Mouse (Mus musculus): Measurements from ENCODE around the gene Bnip3. TPM values are rescaled to one million over a fixed set of nuclear protein-coding genes. Genes with fewer than 3 reads are reported as not detected.

Gene Bnip3
- polyA plus RNA-seq (2014; fragmentation: Illumina TruSeq; extraction: RNeasy Lipid Tissue Mini Kit (QIAGEN cat#74804); ENCODE audit: low read depth, low replicate concordance), result 429 TPM

DNA sequence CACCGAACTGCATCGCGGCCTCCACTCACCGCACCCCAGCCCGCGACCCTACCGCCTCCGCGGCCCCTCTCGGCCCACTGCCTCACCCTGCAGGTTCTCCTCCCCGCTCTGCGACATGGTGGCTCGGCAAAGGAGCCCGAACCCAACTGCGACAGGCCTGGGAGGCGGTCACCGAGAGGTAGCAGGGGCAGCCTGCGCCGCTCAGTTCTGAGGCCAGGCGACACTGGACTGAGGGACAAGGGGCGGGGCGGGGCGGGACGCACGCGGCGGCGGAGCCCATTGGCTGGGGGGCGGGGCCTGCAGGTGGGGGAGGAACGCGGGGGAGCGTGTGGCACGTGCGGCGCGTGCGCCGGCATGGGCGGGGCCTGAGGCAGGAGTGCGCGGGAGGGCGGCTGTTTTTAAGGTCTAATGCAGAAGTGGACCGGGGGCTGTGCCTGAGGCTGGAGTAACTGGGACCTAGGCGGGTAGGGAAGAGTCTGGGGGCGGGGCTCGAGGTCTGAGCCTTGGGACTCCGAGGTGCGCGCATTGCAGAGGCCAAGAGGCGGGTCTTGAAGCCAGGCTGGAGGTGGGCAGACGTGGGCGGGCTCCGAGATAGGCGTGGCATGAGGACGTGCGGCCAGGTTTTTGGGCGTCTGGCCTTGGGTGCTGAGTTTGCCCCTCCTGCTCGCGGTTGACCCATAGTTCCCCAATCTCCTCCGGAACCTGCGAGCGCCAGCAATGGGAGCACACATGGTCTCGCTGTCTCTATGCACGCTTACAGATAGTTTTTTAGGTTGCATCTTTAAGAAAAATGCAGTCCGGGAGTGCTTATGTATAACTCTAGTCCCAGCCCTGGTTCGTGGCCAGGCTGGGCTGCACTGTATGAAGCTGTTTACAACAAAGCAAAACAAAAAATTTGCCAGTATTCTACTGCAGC, at the start of gene Bnip3:
TSS of gene Bnip3 (minus strand) at position 243 of the 916 bp plus-strand sequence.

DNA sequence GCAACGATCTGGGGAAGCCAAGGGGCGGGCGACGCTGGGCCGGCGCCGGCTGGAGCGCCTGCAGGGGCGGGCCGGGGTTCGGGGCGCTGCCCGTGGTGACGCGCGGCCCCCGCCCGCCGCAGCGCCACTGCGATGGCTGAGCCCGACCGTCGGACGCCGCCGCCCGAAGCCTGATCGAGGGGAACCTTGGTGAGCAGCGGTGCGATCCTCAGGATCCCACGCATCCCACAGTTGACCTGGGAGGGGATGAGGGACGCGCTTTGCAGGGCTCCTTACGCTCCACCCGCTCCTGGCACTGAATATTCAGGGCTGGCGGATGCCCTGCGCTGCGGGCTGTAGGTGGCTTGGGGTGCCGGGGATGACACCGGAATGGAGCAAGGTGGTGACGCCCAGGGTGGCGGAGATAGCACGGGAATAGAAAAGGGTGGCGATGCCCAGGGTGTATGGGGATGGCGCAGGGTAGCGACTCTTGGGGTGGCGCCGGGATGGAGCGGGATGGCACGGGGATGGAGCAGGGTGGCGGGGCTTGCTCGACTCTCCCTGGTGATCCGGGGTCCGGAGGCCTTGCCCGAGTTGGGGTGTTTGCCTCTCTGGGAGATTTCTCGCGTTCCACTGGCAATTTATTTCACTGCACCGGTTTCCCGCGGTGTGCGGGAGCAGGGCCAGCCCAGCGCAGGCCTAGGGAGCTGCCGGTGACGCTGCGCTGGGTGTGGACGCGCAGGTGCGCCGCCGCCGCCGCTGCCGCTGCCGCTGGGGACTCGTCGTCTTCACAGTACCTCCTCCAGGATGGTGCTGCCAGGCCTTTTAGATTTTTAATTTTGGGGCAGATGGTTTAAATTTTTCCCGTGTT, 31.5 kb upstream of the Bnip3 start, which contains the start of gene Jakmip3:
TSS of gene Jakmip3 (plus strand) at position 119 of the 850 bp plus-strand sequence.

DNA sequence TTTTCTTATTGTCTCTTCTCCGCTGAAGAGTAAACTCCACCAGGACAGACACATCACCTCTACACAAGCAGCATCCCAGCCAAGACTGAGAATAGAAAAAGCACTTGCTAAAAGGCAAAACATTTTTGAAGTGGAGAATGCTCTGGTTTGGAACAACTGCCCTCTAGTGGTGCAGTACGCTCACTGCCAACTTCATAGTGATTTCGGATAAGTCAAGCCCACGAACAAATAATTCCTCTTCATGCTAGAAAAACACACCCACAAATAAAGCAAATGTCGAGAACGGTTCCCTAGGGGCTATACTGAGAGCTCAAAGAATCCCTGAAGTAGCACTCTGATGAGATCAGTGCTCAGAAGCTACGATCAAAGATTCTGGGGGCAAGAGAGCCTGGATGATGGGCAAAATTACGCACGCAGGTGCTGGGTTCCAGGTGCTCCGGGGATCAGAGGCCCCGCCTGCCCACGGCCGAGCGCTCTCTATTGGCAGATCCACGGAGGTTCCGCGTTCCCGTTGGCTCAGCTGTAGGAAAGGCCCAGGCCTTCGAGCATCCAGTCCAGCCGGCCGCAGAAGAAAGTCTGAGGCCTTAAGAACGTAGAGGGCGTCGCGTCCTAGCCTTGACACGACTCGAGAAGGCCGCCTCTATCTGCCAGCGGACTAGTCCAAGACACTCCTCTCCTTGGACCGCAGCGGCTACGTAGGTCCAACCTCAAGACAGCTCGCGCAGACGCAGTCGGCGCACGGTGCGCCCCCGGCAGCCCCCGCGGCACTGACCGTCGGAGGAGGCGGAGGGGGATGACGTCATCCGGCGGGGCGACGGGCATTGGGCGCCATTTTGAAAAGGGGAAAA, 63.6 kb downstream of the Bnip3 start, which contains the start of the genes Ppp2r2d and Mapk1ip1:
TSS of gene Ppp2r2d (plus strand) at position 536 of the 848 bp plus-strand sequence.
TSS of gene Mapk1ip1 (minus strand) at position 730 of the 848 bp plus-strand sequence.

Other genes with a start within 250 kb of the Bnip3 start
- gene Ppp2r2d, start 63.4 kb downstream of the Bnip3 start, polyA plus RNA-seq (2014; fragmentation: Illumina TruSeq; extraction: RNeasy Lipid Tissue Mini Kit (QIAGEN cat#74804); ENCODE audit: low read depth, low replicate concordance), result 69.2 TPM
- 7.4 TPM for gene Mapk1ip1, start 63.2 kb downstream of the Bnip3 start, polyA plus RNA-seq (2014; fragmentation: Illumina TruSeq; extraction: RNeasy Lipid Tissue Mini Kit (QIAGEN cat#74804); ENCODE audit: low read depth, low replicate concordance)
- not detected for gene Jakmip3, start 31.2 kb upstream of the Bnip3 start, polyA plus RNA-seq (2014; fragmentation: Illumina TruSeq; extraction: RNeasy Lipid Tissue Mini Kit (QIAGEN cat#74804); ENCODE audit: low read depth, low replicate concordance)
- gene Dpysl4, start 176.5 kb upstream of the Bnip3 start, polyA plus RNA-seq (2014; fragmentation: Illumina TruSeq; extraction: RNeasy Lipid Tissue Mini Kit (QIAGEN cat#74804); ENCODE audit: low read depth, low replicate concordance), result not detected